Mouse (Mus musculus): ENCODE measurements around the gene Ascc1.
"Not testable (repeated sequence)": the region's sequence is repeated elsewhere in the genome, so short reads cannot be mapped to it uniquely, and the experiment has no call there.

Gene Ascc1

DNA sequence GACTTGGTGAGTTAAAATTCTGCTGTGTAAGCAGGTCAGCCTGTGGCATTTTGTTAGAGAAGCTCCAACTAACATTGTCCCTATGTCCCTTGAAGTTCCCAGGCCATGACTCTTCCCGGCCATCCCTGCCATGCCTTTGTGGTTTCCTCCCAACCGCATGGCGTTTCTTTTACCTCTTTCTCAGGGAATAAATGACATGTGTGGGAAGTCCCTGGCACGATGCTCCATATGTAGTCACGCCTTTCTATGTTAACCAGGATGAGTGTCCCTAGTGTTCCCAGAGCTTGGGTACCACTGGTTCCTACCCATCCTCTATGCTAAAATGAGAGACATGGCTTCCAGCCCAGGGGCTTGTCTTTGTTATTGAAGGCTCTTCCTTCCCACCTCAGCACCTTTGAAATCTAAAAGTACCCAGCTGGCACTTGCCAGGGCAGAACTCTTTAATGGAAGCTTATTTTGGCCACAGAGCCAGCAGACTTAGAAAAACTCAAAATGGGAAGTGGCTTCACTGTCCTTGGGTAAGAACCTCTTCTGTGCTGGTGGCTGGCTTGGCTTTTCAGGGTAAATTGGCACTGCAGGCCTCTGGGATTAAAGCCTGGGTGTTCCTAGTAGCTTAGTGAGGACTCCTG lies 24.8 kb upstream of the Ascc1 start:
- no peak for DNase-seq

DNA sequence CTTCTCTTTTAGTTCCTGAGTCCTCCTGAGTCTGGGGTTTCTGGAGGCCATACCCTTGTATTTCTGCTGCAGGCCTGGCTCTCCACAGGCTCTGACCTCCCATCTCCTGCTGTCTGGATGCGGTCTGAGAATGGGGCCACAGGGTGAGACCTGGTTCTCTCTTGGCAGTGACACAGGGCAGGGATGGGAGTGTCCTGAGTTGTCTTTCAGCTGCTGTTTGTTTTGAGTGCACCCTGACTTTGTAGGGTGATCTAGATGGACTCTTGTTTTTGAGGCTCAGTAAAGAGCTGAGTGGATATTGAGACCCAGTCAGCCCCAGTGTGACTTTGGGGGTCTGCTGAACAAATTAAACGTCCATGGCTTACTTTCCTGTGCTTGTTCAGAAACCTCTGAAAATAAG lies 24.2 kb upstream of the Ascc1 start:
- DNase-seq = no peak

DNA sequence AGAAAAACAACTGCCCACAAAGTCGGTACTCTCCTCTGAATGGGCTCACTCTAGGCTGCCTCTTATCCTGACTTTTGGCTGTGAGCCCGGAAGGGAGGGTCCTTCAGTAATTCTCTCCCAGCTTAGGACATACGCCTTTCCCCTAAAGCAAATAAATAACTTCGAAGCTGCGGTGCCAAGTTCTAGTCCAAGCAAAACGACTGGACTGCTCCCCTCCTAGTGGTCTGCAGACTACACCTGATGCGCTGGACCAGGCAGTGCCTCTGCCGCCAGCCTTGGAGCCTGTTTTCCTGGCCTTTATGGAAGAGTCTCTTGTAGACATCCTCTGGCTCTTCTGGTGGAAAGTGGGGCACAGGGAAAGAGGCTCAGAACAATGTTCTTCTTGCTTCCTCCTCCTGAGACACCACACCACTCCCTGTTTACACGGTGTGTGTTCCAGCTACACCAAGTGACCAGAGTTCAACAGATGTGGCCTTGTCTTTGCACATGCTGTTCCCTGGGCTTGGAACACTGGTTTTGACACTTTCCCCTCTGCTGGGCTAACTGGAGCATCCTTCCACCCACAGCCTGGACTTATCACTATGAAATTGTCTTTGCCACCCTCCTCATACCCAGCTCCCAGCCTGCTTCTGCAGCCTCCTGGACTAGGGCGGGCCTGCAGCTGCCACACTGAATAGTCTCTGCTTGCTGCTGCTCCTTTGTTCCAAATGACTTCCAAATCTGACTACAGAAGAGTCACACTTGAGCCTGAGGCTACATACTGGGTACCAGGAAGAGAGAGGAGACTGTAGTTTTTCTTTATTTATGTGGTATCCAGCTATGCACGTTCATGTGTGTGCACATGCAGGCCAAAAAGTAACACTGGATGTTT lies 23.5 kb upstream of the Ascc1 start:
- DNase-seq = no peak

DNA sequence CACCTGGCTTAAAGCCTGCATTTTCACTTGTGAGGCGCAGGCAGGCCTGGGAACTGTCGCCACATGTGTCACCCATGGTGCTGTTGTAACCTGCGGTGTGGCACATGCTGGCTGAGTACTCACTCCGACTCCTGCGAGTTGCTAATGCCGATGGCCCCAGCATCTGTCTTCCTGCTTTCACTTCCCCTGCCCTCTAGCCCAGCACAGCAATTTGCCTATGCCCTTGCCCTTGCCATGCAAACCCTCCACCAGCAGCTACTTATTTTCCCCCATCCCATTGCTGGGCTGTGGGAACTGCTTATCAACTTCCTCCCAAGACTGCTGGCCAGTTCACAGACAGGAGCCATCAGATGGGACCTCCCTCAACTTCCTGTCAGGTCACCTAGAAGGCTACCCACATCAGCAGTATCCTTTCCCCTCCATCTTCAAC lies 21.8 kb upstream of the Ascc1 start:
- no peak for DNase-seq

DNA sequence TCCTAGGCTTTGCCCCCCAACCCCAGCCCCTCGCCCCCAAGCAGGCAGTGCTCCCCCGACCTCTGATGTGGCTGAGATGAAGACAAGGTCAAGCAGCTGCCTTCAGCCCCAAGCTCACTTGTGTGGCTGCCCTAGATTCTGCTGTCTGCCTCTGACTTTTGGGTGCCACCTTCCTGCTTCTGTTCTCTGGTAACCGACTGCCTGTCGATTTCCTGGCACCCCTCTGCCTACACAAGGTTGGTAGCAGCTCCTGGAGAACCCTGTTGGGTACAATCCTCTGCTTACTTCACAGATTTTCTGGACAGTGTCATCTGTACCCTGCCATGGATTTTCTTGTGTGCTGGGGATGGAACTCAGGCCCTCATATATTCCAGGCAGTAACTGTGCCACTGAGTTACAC lies 21.3 kb upstream of the Ascc1 start:
- no peak for DNase-seq

DNA sequence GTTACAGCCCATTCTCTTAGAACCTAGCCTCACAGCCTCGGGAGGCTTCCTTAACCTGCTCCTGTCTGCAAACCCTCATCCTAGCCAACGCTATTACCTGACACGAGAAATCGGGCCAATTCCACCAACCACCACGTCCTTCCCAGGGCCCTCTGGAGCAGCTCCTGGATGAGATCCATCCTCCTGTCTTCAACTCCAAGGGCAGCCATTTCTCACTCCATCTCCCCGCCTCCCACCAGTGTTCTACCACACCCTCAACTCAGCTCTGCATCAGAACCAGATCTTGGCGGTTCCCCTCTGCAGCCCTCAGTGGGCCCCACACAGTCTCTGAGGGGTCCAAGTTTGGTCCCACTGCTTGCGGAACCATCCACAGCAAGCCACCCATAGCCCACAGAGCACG lies 20.8 kb upstream of the Ascc1 start:
- no peak for DNase-seq

DNA sequence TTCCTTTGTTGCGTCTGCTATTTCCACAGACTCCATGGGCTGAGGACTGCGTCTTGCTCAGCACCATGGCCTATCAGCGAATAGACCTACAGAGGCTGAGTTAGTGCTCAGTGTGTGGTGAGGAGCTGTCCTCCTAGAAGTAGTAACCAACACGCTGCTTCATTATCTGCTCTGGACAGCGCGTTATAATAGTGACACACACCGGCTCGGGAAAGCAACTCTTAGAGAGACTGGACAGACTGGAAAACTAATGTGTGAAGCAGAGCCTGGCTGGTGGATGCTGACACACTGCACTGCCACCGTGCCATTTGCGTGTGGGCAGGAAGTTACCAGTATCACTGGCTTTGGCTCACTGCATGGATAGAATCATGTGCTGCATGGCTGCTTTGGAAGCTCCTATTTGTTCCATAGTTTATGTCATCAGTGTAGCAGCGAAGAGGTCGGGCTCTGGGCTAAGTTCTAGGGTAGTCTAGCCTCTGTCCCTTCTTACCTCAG lies 20.2 kb upstream of the Ascc1 start:
- DNase-seq = no peak

DNA sequence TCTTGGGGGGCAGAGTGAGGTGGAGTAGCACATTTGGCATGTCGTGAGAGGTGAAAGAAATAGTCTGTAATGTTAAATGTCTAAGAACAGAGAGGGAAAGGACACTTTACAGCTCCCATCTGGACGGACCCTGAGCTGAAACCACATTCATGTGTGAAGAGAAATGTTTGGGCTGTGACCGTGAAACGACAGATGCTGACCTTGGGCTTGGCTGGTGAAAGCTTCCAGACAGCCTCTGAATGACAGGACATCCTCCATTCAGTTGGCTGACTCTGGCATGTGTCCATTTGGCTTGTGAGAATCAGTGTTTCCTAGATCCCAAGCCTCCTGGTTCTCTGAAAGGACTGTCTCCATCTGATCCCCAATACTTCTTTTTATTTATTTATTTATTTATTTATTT lies 14.6 kb upstream of the Ascc1 start:
- DNase-seq = no peak

DNA sequence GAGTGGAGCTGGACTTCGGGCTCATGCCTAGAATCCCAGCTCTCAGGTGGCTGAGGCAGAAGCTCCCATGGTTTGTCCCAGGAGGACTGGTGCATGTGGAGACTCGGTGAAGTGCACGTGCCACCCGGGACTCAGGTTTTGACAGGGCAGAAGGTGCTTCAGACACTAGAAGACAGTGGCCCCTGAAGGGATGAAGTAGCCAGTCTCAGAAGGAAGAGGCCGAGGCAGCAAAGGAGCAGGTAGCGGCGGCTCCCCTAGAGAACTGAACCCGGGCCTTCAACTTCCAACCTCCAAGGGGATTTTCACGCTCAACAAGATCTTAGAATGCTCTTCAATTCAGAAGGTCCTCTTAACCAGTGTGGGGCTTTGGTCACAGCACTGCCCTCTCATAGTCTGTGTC lies 12.2 kb upstream of the Ascc1 start:
- DNase-seq = no peak

DNA sequence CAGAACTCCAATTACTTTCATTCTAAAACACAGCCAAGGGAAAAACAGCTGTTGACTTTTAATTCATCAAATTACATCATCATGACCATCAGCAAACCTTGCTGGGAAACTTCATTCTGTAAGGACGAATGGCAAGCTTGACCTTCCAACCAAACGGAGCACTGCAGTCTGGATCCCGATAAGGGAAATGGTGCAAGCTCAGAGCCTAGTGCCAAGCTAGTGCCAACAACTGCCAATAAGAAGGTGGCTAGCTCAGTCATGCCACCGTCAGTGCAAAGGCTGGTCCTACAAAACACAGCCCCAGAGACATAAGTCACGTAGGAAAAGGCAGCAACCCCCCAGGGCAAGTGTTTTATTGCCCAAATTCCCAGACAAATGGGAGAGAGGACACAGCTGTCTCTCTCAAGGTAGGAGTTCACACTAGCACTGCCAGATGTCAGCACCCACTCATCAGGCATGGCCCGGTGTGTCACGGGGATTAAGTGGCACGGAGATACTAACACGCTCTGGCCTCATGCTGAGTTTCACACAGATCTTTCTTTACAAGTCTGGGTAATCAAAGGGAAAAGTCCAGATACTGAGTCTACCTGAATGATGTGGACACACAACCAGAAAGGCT lies 11.2 kb upstream of the Ascc1 start:
- no peak for DNase-seq

DNA sequence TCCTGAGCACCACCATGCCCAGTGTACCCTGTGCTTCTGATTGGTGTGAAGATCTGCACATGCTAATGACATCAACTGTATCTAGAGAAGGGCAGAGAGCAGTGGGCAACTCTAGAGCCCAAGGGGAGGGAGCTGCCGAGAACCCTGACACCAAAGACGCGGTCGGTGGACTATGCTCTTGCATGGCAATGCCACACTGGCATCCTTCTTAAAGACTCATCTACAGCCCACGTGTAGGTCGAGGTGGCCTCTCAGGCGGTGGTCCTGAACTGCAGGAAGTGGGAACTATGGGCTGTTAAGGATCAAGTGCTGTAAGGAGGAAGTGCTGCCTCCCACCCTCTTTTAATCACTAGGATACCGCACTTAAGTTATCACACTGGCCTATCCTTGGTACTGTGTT lies 10.6 kb upstream of the Ascc1 start:
- no peak for DNase-seq

DNA sequence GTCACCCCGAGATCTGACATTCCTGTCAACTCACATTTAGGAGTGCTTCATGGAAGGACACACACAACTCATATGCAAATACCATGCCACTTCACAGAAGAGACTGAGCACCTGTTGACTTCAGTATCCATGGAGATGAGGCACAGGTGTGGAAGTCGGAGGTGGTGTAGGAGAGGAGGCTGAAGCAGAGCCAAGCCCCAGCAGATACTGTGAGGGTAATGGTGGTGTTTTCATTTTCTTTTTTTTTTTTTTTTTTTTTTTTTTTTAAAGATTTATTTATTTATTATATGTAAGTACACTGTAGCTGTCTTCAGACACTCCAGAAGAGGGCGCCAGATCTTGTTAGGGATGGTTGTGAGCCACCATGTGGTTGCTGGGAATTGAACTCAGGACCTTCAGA lies 8.8 kb upstream of the Ascc1 start:
- not testable (repeated sequence) for DNase-seq

DNA sequence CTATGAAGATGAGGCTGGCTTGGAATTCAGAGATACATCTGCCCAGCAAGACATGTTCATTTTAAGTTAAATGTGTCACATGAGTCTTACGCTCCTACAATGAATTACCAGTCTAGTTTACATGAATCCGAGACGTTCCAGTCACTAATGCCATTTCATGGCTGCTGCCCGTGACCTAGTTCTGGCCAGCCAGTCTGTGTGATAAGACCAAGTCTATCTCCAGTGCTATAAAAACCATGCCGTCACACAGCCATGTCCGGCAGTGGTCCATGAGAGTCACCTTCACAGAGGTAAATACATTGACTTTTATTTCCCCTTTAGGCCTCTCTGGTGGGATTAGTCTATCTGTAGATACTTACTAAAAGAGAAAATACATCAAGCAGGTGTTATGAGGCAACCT lies 6.7 kb upstream of the Ascc1 start:
- DNase-seq = peak; percentile 4

DNA sequence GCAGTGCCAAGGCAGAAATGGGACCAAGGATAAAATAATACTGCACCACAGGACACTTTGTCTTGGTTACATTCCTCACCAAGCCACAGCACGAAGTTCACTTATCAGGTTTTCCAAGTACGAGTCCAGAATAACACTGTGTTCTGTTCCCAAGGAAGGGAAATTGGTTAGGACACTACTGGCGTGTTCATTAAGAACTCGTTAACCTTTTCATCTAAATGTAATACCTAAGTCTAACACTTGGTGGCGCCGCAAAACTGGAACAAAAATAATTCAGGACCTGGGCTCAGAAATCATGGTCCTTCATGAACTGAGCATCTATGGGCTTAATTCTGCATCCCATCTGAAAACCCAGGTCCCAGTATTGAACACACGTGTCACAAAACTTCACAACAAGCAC lies 5.0 kb upstream of the Ascc1 start:
- peak; percentile 83 for DNase-seq

DNA sequence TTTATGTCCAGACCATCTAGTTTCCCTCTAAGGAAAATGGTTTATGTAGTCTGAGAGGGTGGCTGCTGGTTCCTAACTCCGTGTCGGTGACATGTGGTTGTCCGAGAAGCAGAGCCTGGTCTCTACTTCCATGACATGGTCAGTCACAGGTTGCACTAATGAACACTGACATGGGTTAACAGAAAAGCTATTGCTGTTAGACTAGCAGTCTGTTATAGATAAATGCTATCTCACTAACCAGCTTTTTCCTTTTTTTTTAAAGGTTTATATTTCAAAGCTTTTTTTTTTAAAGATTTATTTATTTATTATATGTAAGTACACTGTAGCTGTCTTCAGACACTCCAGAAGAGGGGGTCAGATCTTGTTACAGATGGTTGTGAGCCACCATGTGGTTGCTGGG lies 3.5 kb upstream of the Ascc1 start:
- no peak for DNase-seq

DNA sequence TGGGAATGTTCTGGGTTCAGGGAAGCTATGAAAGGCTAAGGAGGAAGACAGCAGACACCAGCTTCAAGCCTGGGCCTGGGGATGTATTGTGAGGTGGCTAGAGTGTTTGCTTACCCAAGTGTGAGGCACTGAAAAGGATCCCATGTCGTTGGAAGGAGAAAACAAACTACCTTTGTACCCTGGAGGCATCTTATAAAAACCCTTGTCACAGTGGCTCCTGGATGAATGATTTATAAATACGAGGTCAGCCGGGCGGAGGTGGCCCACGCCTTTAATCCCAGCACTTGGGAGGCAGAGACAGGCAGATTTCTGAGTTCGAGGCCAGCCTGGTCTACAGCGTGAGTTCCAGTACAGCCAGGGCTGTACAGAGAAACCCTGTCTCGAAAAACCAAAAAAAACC lies 942 bp upstream of the Ascc1 start:
- DNase-seq = not testable (repeated sequence)

DNA sequence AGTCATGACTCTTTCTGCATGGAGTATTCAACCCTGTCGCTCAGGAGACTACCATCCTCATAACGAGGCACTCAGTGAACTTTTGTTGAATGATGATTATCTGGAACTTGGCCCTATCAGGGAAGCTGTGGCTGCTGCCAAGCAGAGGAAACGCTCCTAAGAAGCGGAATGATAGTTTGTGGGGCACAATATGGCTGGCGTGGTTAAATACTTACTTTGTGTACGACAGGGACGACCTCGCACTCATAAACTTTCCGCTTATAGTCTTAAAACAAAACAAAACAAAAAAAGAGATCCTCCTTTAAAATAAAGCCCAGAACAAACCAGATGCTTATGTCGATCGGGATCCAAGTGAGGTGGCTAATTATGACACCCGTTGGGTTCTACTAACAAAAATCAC lies 402 bp upstream of the Ascc1 start:
- DNase-seq = no peak

DNA sequence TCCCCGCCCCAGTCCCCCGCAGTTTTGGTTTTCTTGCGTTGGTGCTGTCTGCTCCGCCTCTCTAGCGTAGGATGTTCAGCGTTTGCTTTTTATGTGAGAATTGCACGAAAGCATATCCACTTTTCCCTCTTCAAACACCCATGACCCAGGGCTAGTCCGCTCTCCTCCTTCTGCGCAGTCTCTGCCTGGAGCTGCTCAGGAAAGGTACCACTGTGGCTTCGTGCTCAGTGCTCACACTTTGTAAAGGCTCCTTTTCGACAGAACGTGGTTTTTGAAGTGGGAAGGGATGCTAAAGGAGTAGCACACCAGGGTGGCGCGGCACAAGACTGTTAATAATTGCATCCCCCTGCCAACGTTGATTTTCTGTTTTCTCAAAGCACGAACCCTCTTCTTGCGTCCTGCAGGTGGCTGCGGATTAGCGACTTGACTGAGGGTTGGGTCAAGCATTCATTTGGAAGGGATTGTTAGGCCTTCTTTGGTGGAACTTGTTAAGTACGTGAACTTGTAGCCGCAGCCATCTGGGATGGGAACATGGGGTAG lies 678 bp downstream of the Ascc1 start:
- no peak for DNase-seq

DNA sequence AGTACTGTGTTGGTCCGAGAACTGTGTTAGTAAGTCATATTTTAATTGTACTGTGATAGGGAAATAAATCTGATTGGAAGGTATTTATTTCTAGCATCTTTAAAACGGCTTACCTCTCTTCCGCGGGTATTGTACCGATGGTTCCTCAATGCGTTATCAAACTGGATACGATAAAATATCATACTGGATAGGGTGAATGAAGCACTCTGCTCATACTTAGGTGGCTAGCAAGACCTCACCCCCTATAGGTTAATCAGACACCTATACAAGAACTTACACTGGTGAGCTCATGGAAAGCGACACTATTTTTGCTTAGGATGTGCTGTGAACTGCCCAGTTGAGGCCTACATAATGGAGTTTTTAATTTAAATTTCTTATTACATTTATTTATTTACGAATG lies 1.2 kb downstream of the Ascc1 start:
- DNase-seq = peak; percentile 58

DNA sequence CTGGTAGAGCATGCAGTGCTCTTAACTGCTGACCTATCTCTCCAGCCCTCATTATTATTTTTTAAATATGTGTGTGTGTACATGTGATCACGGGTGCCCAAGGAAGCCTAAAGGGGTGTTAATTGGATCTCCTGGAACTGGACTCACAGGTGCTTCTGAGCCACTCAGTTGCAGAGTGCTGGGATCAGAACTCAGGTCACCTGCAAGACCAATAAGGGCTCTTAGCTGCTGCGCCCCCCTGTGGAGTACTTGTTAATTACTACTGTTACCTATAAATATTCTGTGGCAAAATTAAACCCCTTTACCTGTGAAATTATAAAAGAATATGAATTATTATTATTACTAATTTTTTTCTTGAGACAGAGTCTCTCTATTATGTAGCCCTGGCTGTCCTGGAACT lies 2.7 kb downstream of the Ascc1 start:
- DNase-seq = peak; percentile 63

DNA sequence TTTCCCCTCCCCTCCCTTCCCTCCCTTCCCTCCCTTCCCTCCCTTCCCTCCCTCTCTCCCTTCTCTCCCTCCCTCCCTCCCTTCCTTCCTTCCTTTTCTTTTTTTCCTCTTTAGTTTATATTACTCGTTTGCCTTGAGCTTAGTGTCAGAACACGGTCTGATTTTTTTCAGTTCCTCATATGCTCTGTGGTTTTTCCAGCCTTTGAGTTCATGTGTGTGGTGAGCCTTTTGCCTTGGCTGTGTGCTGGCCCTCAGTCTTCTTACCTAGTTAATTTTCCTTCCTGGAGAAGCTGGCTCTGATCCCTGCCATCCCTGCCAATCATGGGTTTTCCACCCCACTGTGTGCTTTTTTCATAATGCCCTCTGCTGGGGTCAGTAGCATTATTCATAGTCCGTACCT lies 6.5 kb downstream of the Ascc1 start:
- DNase-seq = no peak

DNA sequence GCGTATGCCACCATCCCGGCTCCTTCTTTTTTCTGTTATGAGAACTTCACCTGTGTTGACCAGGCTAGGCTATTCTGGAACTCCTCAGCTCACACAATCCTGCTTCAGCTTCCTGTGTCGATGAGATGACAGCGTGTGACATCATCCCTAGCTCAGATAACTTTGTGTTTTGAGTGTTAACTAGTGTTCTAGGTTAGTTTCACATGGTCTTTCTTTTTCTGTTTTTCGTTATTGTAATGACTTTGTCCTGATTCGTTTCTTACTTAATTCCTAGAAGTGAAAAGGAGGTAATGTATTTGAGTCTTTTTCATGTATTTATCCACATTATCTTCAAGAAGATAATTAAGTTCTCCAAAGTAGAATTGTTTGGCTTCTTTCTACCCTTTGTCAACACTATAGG lies 13.6 kb downstream of the Ascc1 start:
- DNase-seq = no peak

DNA sequence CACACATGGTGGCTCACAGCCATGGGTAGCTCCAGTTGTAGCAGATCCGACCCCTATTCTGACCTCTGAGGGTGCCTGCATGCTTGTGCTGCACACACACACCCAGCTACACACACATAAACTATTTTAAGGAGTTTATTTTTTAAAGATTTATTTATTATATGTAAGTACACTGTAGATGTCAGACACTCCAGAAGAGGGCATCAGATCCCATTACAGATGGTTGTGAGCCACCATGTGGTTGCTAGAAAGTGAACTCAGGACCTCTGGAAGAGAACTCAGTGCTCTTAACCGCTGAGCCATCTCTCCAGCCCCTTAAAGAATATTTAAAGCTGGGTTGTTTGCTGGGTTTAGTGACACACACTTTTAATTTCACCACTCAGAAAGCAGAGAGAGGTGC lies 16.7 kb downstream of the Ascc1 start:
- no peak for DNase-seq

DNA sequence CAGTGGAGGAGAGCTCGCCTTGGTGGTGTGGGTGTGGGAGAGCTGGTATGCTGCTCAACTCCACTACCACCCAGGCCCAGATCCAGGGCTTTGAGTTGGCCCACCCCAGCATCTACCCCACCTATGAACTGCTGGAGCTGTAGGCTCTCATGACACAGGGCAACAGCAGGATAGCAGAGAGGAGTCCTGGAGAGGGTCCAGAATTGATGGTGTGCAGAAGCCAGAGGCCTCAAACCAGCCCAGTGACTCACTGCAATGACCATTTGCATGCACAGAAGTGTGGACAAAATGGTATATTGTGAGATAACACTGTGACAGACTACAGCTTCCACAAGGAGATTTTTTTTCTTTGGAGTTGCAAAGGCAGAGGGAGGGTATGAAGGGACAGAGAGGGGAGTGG lies 21.1 kb downstream of the Ascc1 start:
- DNase-seq = no peak
